Mouse (Mus musculus) CH12.LX (cell line): ENCODE data around the gene Lbh. TPM values are rescaled to one million over a fixed set of nuclear protein-coding genes. Genes with fewer than 3 reads are reported as not detected.

ENCODE experiments used
- DNase-seq: peaks from one replicate; pipeline ENCODE4 v3.0.0-alpha.2; 2013; ENCODE audit errors: extremely low read depth
- H3K27ac ChIP-seq: 2 replicates; pipeline ENCODE4 v1.5.1; 2012; ENCODE audit warnings: low read depth, mild to moderate bottlenecking, control low read depth, moderate library complexity; ENCODE audit not compliant: insufficient read depth
- H3K27me3 ChIP-seq: replicated peaks from 2 replicates; pipeline ENCODE3; 2012; ENCODE audit warnings: inconsistent platforms
- H3K36me3 ChIP-seq, 2 experiments: replicated peaks in 1 of 2; 2 replicates each; pipeline versions ENCODE3 to v1.6.1; 2012; ENCODE audit warnings: inconsistent platforms in 1 of 2, low read length in 1 of 2, mild to moderate bottlenecking in 1 of 2, mixed read lengths in 1 of 2, moderate library complexity in 1 of 2; ENCODE audit not compliant: control insufficient read depth in 1 of 2, insufficient read depth in 1 of 2
- H3K4me1 ChIP-seq, 2 experiments: 2 replicates each; pipeline ENCODE4 v1.6.1; 2012; ENCODE audit warnings: inconsistent platforms in 1 of 2, moderate library complexity in 1 of 2; ENCODE audit not compliant: insufficient read depth in 2 of 2, control insufficient read depth in 1 of 2
- H3K4me2 ChIP-seq: 2 replicates; pipeline ENCODE4 v1.6.1; 2012; ENCODE audit warnings: low read depth, mild to moderate bottlenecking, control low read depth; ENCODE audit not compliant: poor library complexity, insufficient read depth, severe bottlenecking
- H3K4me3 ChIP-seq, 3 experiments: fragments of 150-350 bp in 1 of 3; sonication (generic) in 1 of 3; replicated peaks in 1 of 3; 2 replicates each; pipeline versions ENCODE3 to v1.5.1; 2011 to 2012; ENCODE audit warnings: low read depth in 2 of 3, low read length in 2 of 3, mild to moderate bottlenecking in 2 of 3, moderate library complexity in 2 of 3, control low read depth in 1 of 3, improper control_type of control experiment in 1 of 3, inconsistent platforms in 1 of 3, mixed read lengths in 1 of 3; ENCODE audit not compliant: poor library complexity in 1 of 3
- H3K79me2 ChIP-seq: replicated peaks from 2 replicates; pipeline ENCODE4 v1.6.1; 2012; ENCODE audit warnings: mild to moderate bottlenecking, moderate library complexity; ENCODE audit not compliant: control insufficient read depth, poor library complexity, insufficient read depth, severe bottlenecking; ENCODE audit errors: extremely low read depth
- H3K9ac ChIP-seq: 2 replicates; pipeline ENCODE4 v1.6.1; 2012; ENCODE audit warnings: low read depth, mild to moderate bottlenecking, control low read depth, moderate library complexity; ENCODE audit not compliant: insufficient read depth
- H3K9me3 ChIP-seq: replicated peaks from 2 replicates; pipeline ENCODE3; 2012; ENCODE audit warnings: low read length, inconsistent platforms, mixed read lengths
- BHLHE40 ChIP-seq: IDR thresholded peaks from 2 replicates; pipeline ENCODE4 v1.6.1; 2011; ENCODE audit warnings: mild to moderate bottlenecking, low read depth, low read length, improper control_type of control experiment
- CHD1 ChIP-seq: IDR thresholded peaks from 2 replicates; pipeline ENCODE4 v1.6.1; 2012; ENCODE audit warnings: low read depth, low read length, improper control_type of control experiment, inconsistent platforms
- CHD2 ChIP-seq: IDR thresholded peaks from 2 replicates; pipeline ENCODE4 v1.6.1; 2011; ENCODE audit warnings: low read length, improper control_type of control experiment
- CTCF ChIP-seq, 2 experiments: IDR thresholded peaks in 1 of 2; conservative IDR thresholded peaks in 1 of 2; 2 replicates each; pipeline ENCODE4 v1.5.1; 2011 to 2012; ENCODE audit warnings: low read depth in 2 of 2, low read length in 2 of 2, improper control_type of control experiment in 1 of 2, inconsistent platforms in 1 of 2, mild to moderate bottlenecking in 1 of 2, moderate library complexity in 1 of 2
- EP300 ChIP-seq: IDR thresholded peaks from 2 replicates; pipeline ENCODE4 v1.6.1; 2011; ENCODE audit warnings: low read length, improper control_type of control experiment
- ETS1 ChIP-seq: conservative IDR thresholded peaks from 2 replicates; pipeline ENCODE4 v1.6.1; 2012; ENCODE audit warnings: low read depth, mild to moderate bottlenecking, inconsistent platforms, low read length, improper control_type of control experiment, moderate library complexity
- GABPA ChIP-seq: IDR thresholded peaks from 2 replicates; pipeline ENCODE4 v1.6.1; 2012; ENCODE audit warnings: low read depth, low read length, improper control_type of control experiment, inconsistent platforms; ENCODE audit not compliant: insufficient replicate concordance
- HCFC1 ChIP-seq: IDR thresholded peaks from 2 replicates; pipeline ENCODE4 v1.6.1; 2012; ENCODE audit warnings: low read depth, mild to moderate bottlenecking, inconsistent platforms, low read length, improper control_type of control experiment
- IRF4 ChIP-seq: IDR thresholded peaks from 2 replicates; pipeline ENCODE4 v1.6.1; 2014; ENCODE audit warnings: low read depth, mild to moderate bottlenecking, inconsistent platforms, low read length, improper control_type of control experiment
- JUN ChIP-seq: IDR thresholded peaks from 2 replicates; pipeline ENCODE4 v1.6.1; 2011; ENCODE audit warnings: low read depth, mild to moderate bottlenecking, low read length, improper control_type of control experiment, moderate library complexity; ENCODE audit not compliant: insufficient read depth
- JUND ChIP-seq: conservative IDR thresholded peaks from 2 replicates; pipeline ENCODE4 v1.6.1; 2011; ENCODE audit warnings: low read depth, low read length, improper control_type of control experiment
- KAT2A ChIP-seq: IDR thresholded peaks from 2 replicates; pipeline ENCODE4 v1.6.1; 2012; ENCODE audit warnings: low read length, improper control_type of control experiment, inconsistent platforms; ENCODE audit not compliant: insufficient replicate concordance
- MAFK ChIP-seq: IDR thresholded peaks from 2 replicates; pipeline ENCODE4 v1.6.1; 2011; ENCODE audit warnings: low read length, improper control_type of control experiment; ENCODE audit not compliant: insufficient replicate concordance
- MAX ChIP-seq: IDR thresholded peaks from 2 replicates; pipeline ENCODE4 v1.6.1; 2011; ENCODE audit warnings: low read length, improper control_type of control experiment
- MEF2A ChIP-seq: IDR thresholded peaks from 2 replicates; pipeline ENCODE4 v1.6.1; 2014; ENCODE audit warnings: low read depth, mild to moderate bottlenecking, inconsistent platforms, low read length, improper control_type of control experiment, borderline replicate concordance
- MYC ChIP-seq: IDR thresholded peaks from 2 replicates; pipeline ENCODE4 v1.6.1; 2011; ENCODE audit warnings: low read depth, mild to moderate bottlenecking, improper control_type of control experiment, low read length
- NELFE ChIP-seq: IDR thresholded peaks from 2 replicates; pipeline ENCODE4 v1.6.1; 2011; ENCODE audit warnings: low read depth, low read length, improper control_type of control experiment
- PAX5 ChIP-seq: IDR thresholded peaks from 2 replicates; pipeline ENCODE4 v1.6.1; 2012; ENCODE audit warnings: low read length, inconsistent platforms, mixed read lengths
- POLR2A ChIP-seq: IDR thresholded peaks from 2 replicates; pipeline ENCODE4 v1.6.1; 2011; ENCODE audit warnings: low read depth, mild to moderate bottlenecking, improper control_type of control experiment, low read length
- POLR2AphosphoS2 ChIP-seq: IDR thresholded peaks from 2 replicates; pipeline ENCODE4 v1.6.1; 2011; ENCODE audit warnings: low read depth, low read length, improper control_type of control experiment
- RAD21 ChIP-seq: IDR thresholded peaks from 2 replicates; pipeline ENCODE4 v1.6.1; 2011; ENCODE audit warnings: low read depth, mild to moderate bottlenecking, low read length, improper control_type of control experiment, moderate library complexity
- RCOR1 ChIP-seq: conservative IDR thresholded peaks from 2 replicates; pipeline ENCODE4 v1.6.1; 2012; ENCODE audit warnings: low read depth, mild to moderate bottlenecking, inconsistent platforms, low read length, improper control_type of control experiment
- SIN3A ChIP-seq: IDR thresholded peaks from 2 replicates; pipeline ENCODE4 v1.6.1; 2012; ENCODE audit warnings: low read length, improper control_type of control experiment, inconsistent platforms
- SMC3 ChIP-seq: IDR thresholded peaks from 2 replicates; pipeline ENCODE4 v1.6.1; 2011; ENCODE audit warnings: low read depth, low read length, improper control_type of control experiment
- TBP ChIP-seq: conservative IDR thresholded peaks from 2 replicates; pipeline ENCODE4 v1.6.1; 2011; ENCODE audit warnings: low read depth, low read length, improper control_type of control experiment
- TCF12 ChIP-seq: IDR thresholded peaks from 2 replicates; pipeline ENCODE4 v1.6.1; 2014; ENCODE audit warnings: low read depth, mild to moderate bottlenecking, inconsistent platforms, low read length, improper control_type of control experiment
- USF1 ChIP-seq: IDR thresholded peaks from 2 replicates; pipeline ENCODE4 v1.6.1; 2014; ENCODE audit warnings: low read depth, mild to moderate bottlenecking, inconsistent platforms, low read length, improper control_type of control experiment
- USF2 ChIP-seq: conservative IDR thresholded peaks from 2 replicates; pipeline ENCODE4 v1.6.1; 2011; ENCODE audit warnings: low read depth, low read length, improper control_type of control experiment
- ZC3H11A ChIP-seq: IDR thresholded peaks from 2 replicates; pipeline ENCODE4 v1.6.1; 2012; ENCODE audit warnings: low read depth, mild to moderate bottlenecking, inconsistent platforms, low read length, improper control_type of control experiment
- ZMIZ1 ChIP-seq: IDR thresholded peaks from 2 replicates; pipeline ENCODE4 v1.6.1; 2012; ENCODE audit warnings: low read depth, mild to moderate bottlenecking, inconsistent platforms, low read length, improper control_type of control experiment
- ZNF384 ChIP-seq: IDR thresholded peaks from 2 replicates; pipeline ENCODE4 v1.6.1; 2012; ENCODE audit warnings: low read depth, low read length, improper control_type of control experiment, inconsistent platforms
- dilution Hi-C: fragments of 300-500 bp; cut with MboI; formaldehyde crosslinking; loops from 2 replicates; pipeline ENCODE4 v1.14.3; 2020; ENCODE audit warnings: low sequenced_read_pairs; ENCODE audit not compliant: extremely low pct_unique_long_range_greater_than_20kb, extremely low pct_ligation_motif_present
- in situ Hi-C: fragments of 300-500 bp; cut with MboI; formaldehyde crosslinking; loops from 3 replicates; pipeline ENCODE4 v1.14.3; 2019; ENCODE audit warnings: low sequenced_read_pairs, low pct_ligation_motif_present, low pct_unique_long_range_greater_than_20kb, mixed read lengths
- polyA plus RNA-seq: library from polyadenylated mRNA; unstranded; fragments of >175 nt; gene quantifications from 2 replicates; pipeline ENCODE4 v1.2.1, GENCODE M21; 2012; ENCODE audit warnings: low read depth; ENCODE audit not compliant: insufficient read length
- total RNA-seq, 2 experiments: library from RNA; depleted of rRNA; stranded (reverse); fragments of 300-350 nt in 1 of 2; fragments of >200 nt in 1 of 2; gene quantifications; 2 replicates each; pipeline ENCODE4 v1.2.3; 2012 to 2014

Lbh gene
- total and polyA plus RNA-seq, 3 experiments, result 14.4 to 30.0 (median 16.7) TPM

- no peaks in the 10 kb centered on the region for H3K79me2 ChIP-seq
- H3K36me3 ChIP-seq, result peaks cover 5 to 29% of the 10 kb centered on the region in 2 experiments
- H3K4me3 ChIP-seq, result peak overlapping the region in 1 of 3 experiments; percentile 23
- H3K27me3 ChIP-seq, result no peaks in the 10 kb centered on the region
- H3K9ac ChIP-seq, result 0 out of 2 replicates have a peak overlapping the region, but pooled peaks have one; percentile 3
- H3K27ac ChIP-seq, result peak overlapping the region; percentile 90
- H3K4me1 ChIP-seq, result peaks cover 22 to 59% of the 10 kb centered on the region in 2 experiments
- TF ChIP-seq SMC3 (peak; percentile 23; the same call in 1 of the 2 replicates), JUND (peak; percentile 90), ETS1 (peak; percentile 93), MYC (no peak), SIN3A (0 out of 2 replicates have a peak, but pooled peaks have one; percentile 18), CHD2 (0 out of 2 replicates have a peak, but pooled peaks have one; percentile 1), MAX (no peak), BHLHE40 (no peak; the same call in 1 of the 2 replicates), NELFE (0 out of 2 replicates have a peak, but pooled peaks have one; percentile 0), JUN (peak; percentile 91), USF2 (no peak), MEF2A (peak; percentile 43; the same call in 1 of the 2 replicates), USF1 (no peak; the same call in 1 of the 2 replicates), EP300 (peak; percentile 87), RCOR1 (peak; percentile 23; the same call in 1 of the 2 replicates), IRF4 (peak; percentile 78), TCF12 (peak; percentile 56; the same call in 1 of the 2 replicates), PAX5 (no peak), HCFC1 (no peak)
- TF ChIP-seq, all 38 proteins: peak for 12
- in situ Hi-C loops, result no loop called here
- dilution Hi-C loops, result no loop called here
- peak overlapping the region; percentile 45 for H3K4me2 ChIP-seq
- peak; percentile 66 for DNase-seq
- H3K9me3 ChIP-seq, result peaks cover 19% of the 10 kb centered on the region
These were observed 16.5 kb downstream of the Lbh start for GRCm38 (mm10) chr17:72934653-72935052.

- Histone ChIP-seq H3K9me3 (peaks cover 21% of the 10 kb centered on the region), H3K27me3 (no peaks in the 10 kb centered on the region), H3K9ac (0 out of 2 replicates have a peak overlapping the region, but pooled peaks have one; percentile 4), H3K79me2 (no peaks in the 10 kb centered on the region), H3K4me2 (peak overlapping the region; percentile 13), H3K36me3 (peaks cover 3 to 36% of the 10 kb centered on the region in 2 experiments), H3K27ac (peak overlapping the region; percentile 72; the same call in 1 of the 2 replicates), H3K4me1 (peaks cover 22 to 63% of the 10 kb centered on the region in 2 experiments), H3K4me3 (no peak overlapping the region)
- in situ Hi-C loops (no loop called here), dilution Hi-C loops (no loop called here)
- DNase-seq, result no peak
- TF ChIP-seq USF2 (no peak), ZMIZ1 (no peak), CHD1 (no peak), NELFE (no peak), CTCF (conservative IDR thresholded peaks at IDR 0.05 in 1 of 2, IDR thresholded peaks at IDR 0.05 in 1 of 2; ENCODE audit: low read depth in 2 of 2, low read length in 2 of 2) (no peak), TBP (no peak), ZNF384 (peak; percentile 78), MYC (0 out of 2 replicates have a peak, but pooled peaks have one; percentile 38), MEF2A (peak; percentile 31; the same call in 1 of the 2 replicates), ETS1 (peak; percentile 85), PAX5 (no peak), POLR2AphosphoS2 (no peak), MAX (peak; percentile 55), RAD21 (no peak), EP300 (peak; percentile 59), POLR2A (no peak), TCF12 (no peak), GABPA (no peak), KAT2A (no peak), BHLHE40 (peak; percentile 53), ZC3H11A (no peak), MAFK (peak; percentile 80; the same call in 1 of the 2 replicates)
These were observed 17.8 kb downstream of the Lbh start for GRCm38 (mm10) chr17:72935921-72936320.
